Mouse (Mus musculus) lung, adult 2 months (tissue): ENCODE data around the gene Man2b2.

ENCODE experiments used
- CTCF ChIP-seq: fragments of 200-500 bp; IDR thresholded peaks from 2 replicates; pipeline ENCODE4 v1.5.1; 2011; ENCODE audit warnings: mild to moderate bottlenecking, low read length, control low read depth; ENCODE audit not compliant: insufficient read depth
- POLR2A ChIP-seq: fragments of 200-500 bp; IDR thresholded peaks from 2 replicates; pipeline ENCODE4 v1.6.1; 2011; ENCODE audit warnings: low read depth, mild to moderate bottlenecking, control low read depth, low read length, borderline replicate concordance; ENCODE audit errors: extremely low read depth

GRCm38 (mm10) chr5:36876777-36877396 is 46.4 kb upstream of the Man2b2 start:
- TF ChIP-seq POLR2A (no peak), CTCF (no peak)
